Mouse (Mus musculus) thymus, adult 2 months (tissue): ENCODE results near the gene Gjb4. TPM values are rescaled to one million over a fixed set of nuclear protein-coding genes. Genes with fewer than 3 reads are reported as not detected.

Source experiments
- DNase-seq: peaks from one replicate; pipeline ENCODE4 v3.0.0; 2021
- H3K27ac ChIP-seq: fragments of 200-500 bp; 2 replicates; pipeline ENCODE4 v1.5.1; 2012; ENCODE audit warnings: low read length, control low read depth; ENCODE audit not compliant: control insufficient read depth, insufficient read depth
- H3K27me3 ChIP-seq: fragments of 200-500 bp; 2 replicates; pipeline ENCODE4 v1.6.1; 2012; ENCODE audit warnings: mild to moderate bottlenecking, low read length, moderate library complexity, mixed read lengths; ENCODE audit not compliant: control insufficient read depth, insufficient read depth
- H3K36me3 ChIP-seq: fragments of 200-500 bp; 2 replicates; pipeline ENCODE4 v1.6.1; 2012; ENCODE audit warnings: mild to moderate bottlenecking, low read length, moderate library complexity; ENCODE audit not compliant: control insufficient read depth, insufficient read depth
- H3K4me1 ChIP-seq: fragments of 200-500 bp; replicated peaks from 2 replicates; pipeline ENCODE4 v1.6.1; 2012; ENCODE audit warnings: low read length; ENCODE audit not compliant: control insufficient read depth, insufficient read depth
- H3K4me3 ChIP-seq: fragments of 200-500 bp; 2 replicates; pipeline ENCODE4 v1.5.1; 2012; ENCODE audit warnings: mild to moderate bottlenecking, low read length, control low read depth, moderate library complexity; ENCODE audit not compliant: control insufficient read depth, insufficient read depth
- CTCF ChIP-seq: fragments of 200-500 bp; IDR thresholded peaks from 2 replicates; pipeline ENCODE4 v1.5.1; 2012; ENCODE audit warnings: mild to moderate bottlenecking, control low read depth, low read length, moderate library complexity, borderline replicate concordance; ENCODE audit not compliant: control insufficient read depth, poor library complexity, insufficient read depth; ENCODE audit errors: extremely low read depth
- POLR2A ChIP-seq: fragments of 200-500 bp; IDR thresholded peaks from 2 replicates; pipeline ENCODE4 v1.6.1; 2012; ENCODE audit warnings: mild to moderate bottlenecking, low read length, control low read depth, moderate library complexity; ENCODE audit not compliant: control insufficient read depth, poor library complexity, insufficient read depth; ENCODE audit errors: extremely low read depth
- WGBS: fragments of 180-500 bp; shearing (Covaris S2); methylation state at CpG from one replicate; pipeline ENCODE4 v1.1.7; 2018; 5-methylcytosine and 5-hydroxymethylcytosine counted together
- polyA plus RNA-seq: library from polyadenylated mRNA; depleted of rRNA; stranded (reverse); fragments of >200 nt; gene quantifications from 2 replicates; pipeline ENCODE4 v1.2.3, GENCODE M21; 2012

Gjb4 gene
- polyA plus RNA-seq, 1 experiment = 0.49 TPM

DNA sequence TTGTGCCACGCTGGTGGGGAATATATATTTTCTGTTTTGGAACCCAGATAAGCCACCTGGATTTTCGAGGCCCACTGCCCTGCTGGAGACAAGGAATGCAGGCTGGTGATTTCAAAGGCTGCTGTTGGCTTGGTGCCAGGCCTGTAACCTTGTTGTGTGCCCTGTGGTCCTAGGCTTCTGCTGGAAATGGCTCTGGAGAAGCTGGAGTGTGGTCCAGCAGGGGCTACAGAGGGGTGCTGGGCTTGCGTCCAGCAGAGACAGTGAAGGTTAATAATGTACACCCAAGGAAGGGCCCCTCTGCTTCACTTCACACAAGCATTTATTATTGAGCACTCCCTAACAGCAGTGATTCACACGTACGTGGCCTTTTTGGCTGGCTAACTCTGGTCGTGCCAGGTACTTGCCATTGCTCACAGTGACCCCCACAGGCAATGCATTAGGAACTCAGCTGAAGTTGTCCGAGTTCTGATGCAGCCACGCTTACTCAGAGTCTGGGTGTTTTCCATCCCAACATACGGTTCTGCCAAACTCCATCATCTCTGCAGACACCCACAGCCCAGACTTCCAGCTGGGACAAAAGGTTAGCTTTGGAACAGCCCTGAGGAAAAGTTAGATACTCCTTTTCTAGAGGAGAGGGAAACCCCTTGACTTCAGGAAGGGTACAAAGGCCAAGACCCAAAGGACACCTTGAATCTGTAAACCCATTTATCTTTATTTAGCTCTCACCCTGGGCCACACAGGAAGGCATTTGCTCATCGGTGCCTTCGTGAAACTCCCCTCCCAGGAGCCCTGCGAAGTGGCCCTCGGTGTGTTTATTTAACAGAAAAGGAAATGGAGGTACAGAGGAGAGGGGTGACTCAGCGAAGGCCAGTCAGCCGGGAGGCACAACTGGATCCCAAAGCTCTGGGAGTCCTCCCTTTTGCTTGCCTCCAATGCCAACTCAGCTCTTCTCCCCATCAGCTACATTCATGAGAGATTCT lies 915 bp upstream of the Gjb4 start:
- 64% methylated on average over 15 of the region's 15 CpGs for WGBS
- no peak overlapping the region for H3K27ac ChIP-seq
- H3K4me3 ChIP-seq = no peak overlapping the region
- H3K27me3 ChIP-seq = no peaks in the 10 kb centered on the region
- no peaks in the 10 kb centered on the region for H3K4me1 ChIP-seq
- no peak for DNase-seq
- H3K36me3 ChIP-seq = no peaks in the 10 kb centered on the region
- TF ChIP-seq CTCF (no peak), POLR2A (no peak)

DNA sequence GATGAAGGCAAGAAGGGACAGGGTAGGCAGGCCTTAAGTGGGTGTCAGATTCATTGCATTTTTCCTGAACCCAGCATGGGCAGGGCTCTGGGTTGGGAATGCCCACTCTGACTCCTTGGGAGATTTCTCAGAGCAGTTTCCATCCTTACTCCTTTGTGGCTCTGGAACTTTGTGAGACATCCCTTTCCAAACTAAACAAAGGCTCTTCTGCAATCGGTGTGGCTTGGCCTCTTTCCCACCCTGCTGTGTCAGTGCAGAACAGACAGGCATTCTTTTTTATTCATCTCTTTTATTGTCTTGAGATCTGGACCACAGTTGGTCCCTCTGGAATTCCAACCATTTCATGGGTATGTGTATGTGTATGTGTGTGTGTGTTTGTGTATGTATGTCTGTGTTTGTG lies 1.3 kb downstream of the Gjb4 start:
- TF ChIP-seq POLR2A (no peak), CTCF (no peak)
- Histone ChIP-seq H3K36me3 (no peaks in the 10 kb centered on the region), H3K4me3 (no peak overlapping the region), H3K27ac (no peak overlapping the region), H3K4me1 (no peaks in the 10 kb centered on the region), H3K27me3 (no peaks in the 10 kb centered on the region)
- 82% methylated on average over 1 of the region's 1 CpGs for WGBS
- no peak for DNase-seq

DNA sequence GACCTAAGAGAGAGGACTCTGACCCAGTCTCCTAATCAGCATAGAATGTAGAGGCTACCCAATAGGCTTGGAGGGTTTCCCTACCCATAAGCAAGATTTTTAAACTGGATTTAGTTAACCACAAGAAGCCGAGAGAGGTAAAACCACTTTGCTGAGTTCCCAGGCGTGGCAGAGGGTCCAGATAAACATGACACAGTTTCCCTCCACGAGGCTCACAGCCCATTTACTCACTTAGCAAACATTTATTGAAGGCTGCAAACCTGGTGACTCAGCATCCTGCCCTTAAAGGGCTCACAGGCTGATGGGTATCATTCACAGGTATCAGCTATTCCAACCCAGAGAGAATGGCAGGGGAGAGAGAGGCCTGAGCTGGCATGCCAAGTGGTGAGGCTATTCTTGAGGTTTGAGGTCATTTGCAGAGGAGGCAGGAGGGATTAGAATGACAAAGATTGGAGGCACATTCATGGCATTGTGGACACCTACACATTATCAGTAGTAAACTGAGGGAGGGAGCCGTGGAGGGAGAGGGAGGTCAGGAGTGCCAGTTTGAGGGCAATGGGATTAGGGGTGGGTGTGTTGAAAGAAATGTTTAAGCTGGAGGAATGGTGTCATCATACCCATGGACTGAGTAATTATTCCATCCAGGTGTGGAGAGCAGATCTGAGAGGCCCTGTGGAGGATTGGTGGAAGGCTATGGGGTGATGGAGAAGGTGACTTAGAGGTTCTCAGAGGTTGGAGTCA lies 4.2 kb downstream of the Gjb4 start:
- Histone ChIP-seq H3K27me3 (no peaks in the 10 kb centered on the region), H3K4me1 (no peaks in the 10 kb centered on the region), H3K36me3 (no peaks in the 10 kb centered on the region), H3K4me3 (no peak overlapping the region), H3K27ac (no peak overlapping the region)
- 37% methylated on average over 4 of the region's 4 CpGs for WGBS
- DNase-seq = no peak
- TF ChIP-seq POLR2A (no peak), CTCF (no peak)

DNA sequence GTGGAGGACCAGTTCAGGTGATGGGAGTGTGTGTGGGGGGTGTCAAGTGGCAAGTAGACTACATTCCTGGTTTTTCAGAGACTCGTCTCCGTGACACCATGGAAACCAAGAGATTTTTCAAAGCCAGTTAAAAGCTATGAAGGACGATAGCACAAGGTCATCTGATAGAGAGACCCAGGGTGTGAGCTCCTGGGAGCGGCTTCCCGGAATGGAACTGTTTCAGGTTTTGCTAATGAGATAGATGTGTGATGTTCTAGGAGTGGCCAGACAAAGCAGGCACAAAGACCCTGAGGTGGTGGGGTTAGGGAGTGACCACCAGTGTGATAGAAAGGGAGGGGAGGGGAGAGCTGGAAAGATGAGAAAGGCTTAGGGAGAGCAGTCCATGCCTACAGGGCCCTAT lies 8.9 kb downstream of the Gjb4 start:
- no peaks in the 10 kb centered on the region for H3K27me3 ChIP-seq

DNA sequence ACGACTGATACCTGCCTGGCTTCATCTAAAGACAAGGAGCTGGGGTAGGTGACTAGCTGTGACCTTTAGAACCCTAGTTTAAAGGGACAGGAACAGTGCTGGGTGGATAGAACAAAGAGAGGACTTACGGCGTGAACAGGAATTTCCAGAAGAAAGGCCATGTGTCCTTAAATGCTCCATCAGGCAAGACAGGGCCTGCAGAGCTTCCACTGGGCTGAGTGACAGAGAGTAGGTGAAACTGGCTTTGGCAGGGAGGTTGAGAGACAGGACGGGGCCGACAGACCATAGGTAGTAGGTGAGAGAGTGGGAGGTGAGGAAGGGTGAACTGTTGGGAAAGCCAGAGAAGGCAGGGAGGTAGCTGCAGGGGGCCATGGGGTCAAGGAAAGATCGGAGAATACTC lies 12.5 kb downstream of the Gjb4 start:
- H3K36me3 ChIP-seq = no peaks in the 10 kb centered on the region
- no peak overlapping the region for H3K27ac ChIP-seq
- no peaks in the 10 kb centered on the region for H3K27me3 ChIP-seq
- 77% methylated on average over 6 of the region's 6 CpGs for WGBS
- DNase-seq = no peak
- H3K4me3 ChIP-seq = no peak overlapping the region
- H3K4me1 ChIP-seq = no peaks in the 10 kb centered on the region
- TF ChIP-seq POLR2A = no peak
- no peak for TF ChIP-seq CTCF

More for the DNA sequence above, 8.9 kb downstream of the Gjb4 start:
- no peaks in the 10 kb centered on the region for H3K4me1 ChIP-seq
- no peak for TF ChIP-seq CTCF
- no peak for TF ChIP-seq POLR2A
- 95% methylated on average over 5 of the region's 5 CpGs for WGBS
- H3K4me3 ChIP-seq = no peak overlapping the region
- DNase-seq = no peak
- H3K36me3 ChIP-seq = no peaks in the 10 kb centered on the region
- H3K27ac ChIP-seq = no peak overlapping the region

DNA sequence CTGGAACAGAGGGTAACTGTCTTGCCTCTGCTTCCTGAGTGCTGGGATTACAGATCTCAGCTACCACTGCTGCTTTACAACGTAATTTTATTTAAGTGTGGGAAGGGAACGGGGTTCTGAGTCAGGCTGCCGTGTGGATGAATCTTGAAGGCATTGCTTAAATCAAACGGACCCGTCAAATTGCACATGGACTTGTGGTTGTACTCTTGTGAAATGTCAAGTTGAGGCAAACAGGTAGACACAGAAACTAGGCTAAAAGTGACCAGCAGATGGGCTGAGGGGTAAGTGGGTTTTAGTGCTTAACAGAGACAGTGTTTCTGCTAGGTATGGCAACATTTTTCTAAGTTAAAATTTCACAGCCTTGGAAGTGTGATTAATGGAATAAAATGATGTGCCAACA lies 16.2 kb downstream of the Gjb4 start:
- 97% methylated on average over 5 of the region's 5 CpGs for WGBS
- no peak for DNase-seq
- no peaks in the 10 kb centered on the region for H3K27me3 ChIP-seq

More for the DNA sequence above, 16.2 kb downstream of the Gjb4 start:
- no peaks in the 10 kb centered on the region for H3K4me1 ChIP-seq
- TF ChIP-seq CTCF (no peak), POLR2A (no peak)
- no peak overlapping the region for H3K27ac ChIP-seq
- H3K36me3 ChIP-seq = no peaks in the 10 kb centered on the region
- H3K4me3 ChIP-seq = no peak overlapping the region
